In genomic region chr10:77636234-77636922, GRCm38 (mm10) we compare ENCODE assay signal across 29 mouse cellular contexts. TPM values are rescaled to one million over a fixed set of nuclear protein-coding genes. Genes with fewer than 3 reads are reported as not detected.
"Had no signal": no experiment of that assay in that cellular context is flagged by ENCODE, and none has a peak within 500 bp of the region (broad histone marks: within the 10 kb centered on the region; RNA-seq: fewer than 3 reads in every experiment).

No protein-coding gene starts in this region.

- H3K4me1 ChIP-seq: limb, embryonic 12.5 days had no signal

- H3K9me3 ChIP-seq: limb, embryonic 12.5 days; limb, embryonic 15.5 days; midbrain, embryonic 13.5 days had no signal

- H3K4me2 ChIP-seq: limb, embryonic 12.5 days; limb, embryonic 15.5 days; lung, embryonic 14.5 days; midbrain, embryonic 13.5 days had no signal

- H3K27me3 ChIP-seq: limb, embryonic 12.5 days; limb, embryonic 15.5 days; midbrain, embryonic 13.5 days had no signal

- DNase-seq: kidney, adult 18-20 months; kidney, adult 9 months; kidney, postnatal 14 days; left cerebral cortex, postnatal 4 days; lung, embryonic 14.5 days; right cerebral cortex, postnatal 25 days; thymus, adult 18-20 months; thymus, postnatal 36 days had no signal

- H3K4me3 ChIP-seq: limb, embryonic 12.5 days; limb, embryonic 15.5 days; midbrain, embryonic 13.5 days had no signal

- H3K9ac ChIP-seq: limb, embryonic 12.5 days; limb, embryonic 15.5 days; lung, embryonic 14.5 days; midbrain, embryonic 13.5 days had no signal

- H3K27ac ChIP-seq: limb, embryonic 12.5 days; limb, embryonic 15.5 days; macrophage; midbrain, embryonic 13.5 days; stomach, postnatal 0 days had no signal

- ATAC-seq: inflammation-experienced regulatory T-cells, adult 6 months; intestine, embryonic 16.5 days; lung, postnatal 0 days; midbrain, embryonic 13.5 days had no signal

RNA-seq across cellular contexts. Expression of gene Gm49325, which starts 30.4 kb away (rescaled TPM):
- total RNA-seq: megakaryocyte, adult 5-6 weeks; midbrain, postnatal 0 days had no signal
- polyA plus RNA-seq: intestine, embryonic 16.5 days; large intestine, adult 2 months; liver, embryonic 16.5 days; stomach, embryonic 14.5 days had no signal

RNA-seq across cellular contexts. Expression of gene Tspear, which starts 50.0 kb away (rescaled TPM):
- total RNA-seq: layer of hippocampus, adult 8-10 months; layer of hippocampus, postnatal 10 days; left cerebral cortex, postnatal 4 days; megakaryocyte, adult 5-6 weeks had no signal
- polyA plus RNA-seq: liver, embryonic 16.5 days; macrophage had no signal

RNA-seq across cellular contexts. Expression of gene Gm19402, which starts 54.2 kb away (rescaled TPM):
- total RNA-seq: layer of hippocampus, adult 8-10 months; layer of hippocampus, postnatal 10 days; left cerebral cortex, adult 8-10 months; left cerebral cortex, postnatal 14 days; left cerebral cortex, postnatal 4 days; megakaryocyte, adult 5-6 weeks; midbrain, postnatal 0 days had no signal
- polyA plus RNA-seq: inflammation-experienced regulatory T-cells, adult 6 months; intestine, embryonic 16.5 days; kidney, embryonic 16.5 days; large intestine, adult 2 months; limb, embryonic 12.5 days; limb, embryonic 15.5 days; liver, embryonic 16.5 days; lung, embryonic 14.5 days; lung, postnatal 0 days; macrophage; midbrain, embryonic 13.5 days; midbrain, postnatal 0 days; neural tube, embryonic 11.5 days; neural tube, embryonic 14.5 days; stomach, embryonic 14.5 days; stomach, postnatal 0 days; urinary bladder, adult 2 months had no signal
